Mouse (Mus musculus) heart, embryonic 10.5 days (tissue): ENCODE measurements around the gene Pdia6. TPM values are rescaled to one million over a fixed set of nuclear protein-coding genes. Genes with fewer than 3 reads are reported as not detected.

Source experiments
- DNase-seq: peaks from one replicate; pipeline ENCODE4 v3.0.0-alpha.2; 2017; ENCODE audit warnings: low spot score
- H3K27ac ChIP-seq: fragments of 300-500 bp; sonication (generic); 2 replicates; pipeline ENCODE4 v1.5.1; 2016; ENCODE audit warnings: mild to moderate bottlenecking
- H3K27me3 ChIP-seq: fragments of 300-500 bp; sonication (generic); 2 replicates; pipeline ENCODE4 v1.6.1; 2016; ENCODE audit warnings: mild to moderate bottlenecking; ENCODE audit not compliant: poor library complexity, insufficient read depth, severe bottlenecking
- H3K36me3 ChIP-seq: fragments of 300-500 bp; sonication (generic); 2 replicates; pipeline ENCODE4 v1.6.1; 2016; ENCODE audit warnings: mild to moderate bottlenecking, moderate library complexity
- H3K4me1 ChIP-seq: fragments of 300-500 bp; sonication (generic); 2 replicates; pipeline ENCODE4 v1.6.1; 2016; ENCODE audit warnings: mild to moderate bottlenecking
- H3K4me3 ChIP-seq: fragments of 300-500 bp; sonication (generic); 2 replicates; pipeline ENCODE4 v1.5.1; 2016; ENCODE audit warnings: mild to moderate bottlenecking, moderate library complexity
- H3K9me3 ChIP-seq: fragments of 300-500 bp; sonication (generic); 2 replicates; pipeline ENCODE4 v1.6.1; 2016; ENCODE audit warnings: mild to moderate bottlenecking, moderate library complexity
- WGBS: fragments of 180-500 bp; shearing (Covaris S2); methylation state at CpG from one replicate; pipeline ENCODE4 v1.1.7; 2016; 5-methylcytosine and 5-hydroxymethylcytosine counted together
- polyA plus RNA-seq: library from polyadenylated mRNA; unstranded; fragments of >200 nt; fragmentation: Nextera tagmentation; extraction: Ambion mirVana; gene quantifications from 2 replicates; pipeline ENCODE4 v1.2.1, GENCODE M21; 2016

Pdia6 gene
- polyA plus RNA-seq, 1 experiment from 2014 or later, result 738 TPM

- DNase-seq, result no peak
- peaks cover 12% of the 10 kb centered on the region for H3K4me1 ChIP-seq
These were observed 58.5 kb downstream of the Pdia6 start for GRCm38 (mm10) chr12:17324549-17325470.

GRCm38 (mm10) chr12:17329259-17329658, 62.9 kb downstream of the Pdia6 start, which contains the start of gene Atp6v1c2:
TSS of gene Atp6v1c2 (minus strand) at chr12:17329359.
- 65% methylated on average over 3 of the region's 3 CpGs for WGBS
- DNase-seq, result no peak
- Histone ChIP-seq H3K27me3 (peaks cover 40% of the 10 kb centered on the region), H3K27ac (no peak within 1 kb of the TSS), H3K9me3 (no peaks in the 10 kb centered on the region), H3K4me3 (no peak within 1 kb of the TSS), H3K4me1 (peaks cover 10% of the 10 kb centered on the region), H3K36me3 (no peaks in the 10 kb centered on the region)

More at GRCm38 (mm10) chr12:17324549-17325470, 58.5 kb downstream of the Pdia6 start:
- Histone ChIP-seq H3K4me3 (peak overlapping the region; percentile 64), H3K36me3 (no peaks in the 10 kb centered on the region), H3K9me3 (no peaks in the 10 kb centered on the region), H3K27ac (peak overlapping the region; percentile 38; the same call in 1 of the 2 replicates), H3K27me3 (peaks cover 56% of the 10 kb centered on the region)
- WGBS, result 5% methylated on average over 51 of the region's 51 CpGs

- no peak overlapping the region for H3K4me3 ChIP-seq
- peaks cover 13% of the 10 kb centered on the region; the same call in 1 of the 2 replicates for H3K27me3 ChIP-seq
- no peaks in the 10 kb centered on the region for H3K4me1 ChIP-seq
- no peak overlapping the region for H3K27ac ChIP-seq
- H3K36me3 ChIP-seq, result no peaks in the 10 kb centered on the region
- 21% methylated on average over 1 of the region's 1 CpGs for WGBS
- DNase-seq, result no peak
- no peaks in the 10 kb centered on the region for H3K9me3 ChIP-seq
These were observed 67.1 kb downstream of the Pdia6 start for GRCm38 (mm10) chr12:17333459-17333858.

Other genes starting within 250 kb of the Pdia6 start
- gene Kcnf1, start 89.7 kb upstream of the Pdia6 start, polyA plus RNA-seq, result 0.85 and 1.1 TPM in 2 replicates
- gene Atp6v1c2, start 62.8 kb downstream of the Pdia6 start, polyA plus RNA-seq, result 0.43 and 0.69 TPM in 2 replicates
- 20.0 and 25.6 TPM in 2 replicates for gene Nol10, start 81.9 kb downstream of the Pdia6 start, polyA plus RNA-seq